Mouse (Mus musculus): ENCODE data around the gene Lce3d. TPM values are rescaled to one million over a fixed set of nuclear protein-coding genes. Genes with fewer than 3 reads are reported as not detected.

Gene Lce3d
- polyA plus RNA-seq, 1 experiment from 2014 or later = not detected

DNA sequence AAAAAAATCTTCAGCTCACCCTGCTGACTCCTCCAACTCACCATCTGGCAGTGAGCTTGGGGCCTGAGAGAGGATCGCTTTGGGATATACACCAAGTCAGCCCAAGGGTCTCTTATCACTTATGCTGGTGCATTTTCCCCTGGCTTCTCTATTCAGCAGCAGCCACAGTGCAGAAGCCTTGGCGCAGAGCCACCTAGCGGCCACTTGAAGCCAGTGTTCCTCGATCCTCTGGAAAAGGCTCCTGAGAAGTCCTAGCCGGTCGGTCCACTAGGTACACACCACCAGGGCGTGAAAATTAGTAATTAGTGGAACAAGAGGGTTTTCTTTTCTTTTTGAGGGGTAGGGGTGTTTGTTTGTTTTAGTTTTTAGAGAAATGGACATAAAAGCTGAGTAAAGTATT lies 41.5 kb downstream of the Lce3d start:
- Histone ChIP-seq H3K4me2 (ENCODE audit: low read depth, low read length) (no peak overlapping the region), H3K27ac (ENCODE audit: low read length) (no peak overlapping the region), H3K9me3 (replicated peaks; ENCODE audit: control insufficient read depth, low read length) (no peaks in the 10 kb centered on the region), H3K9ac (ENCODE audit: low read depth, low read length) (no peak overlapping the region), H3K27me3 (ENCODE audit: control insufficient read depth, insufficient read depth, low read depth, low read length) (no peaks in the 10 kb centered on the region), H3K36me3 (ENCODE audit: control insufficient read depth, insufficient read depth) (no peaks in the 10 kb centered on the region), H3K4me3 (ENCODE audit: low read depth, low read length) (no peak overlapping the region), H3K4me1 (ENCODE audit: control insufficient read depth, low read depth, low read length) (no peaks in the 10 kb centered on the region)
- WGBS (ENCODE audit: insufficient replicate concordance) = 6% methylated on average over 7 of the region's 7 CpGs
- no peak for ATAC-seq (ENCODE audit: low read depth)

GRCm38 (mm10) chr3:93000621-93001020 lies 43.4 kb downstream of the Lce3d start:
- no peak overlapping the region for H3K4me3 ChIP-seq (ENCODE audit: low read depth, low read length)
- no peak overlapping the region for H3K4me2 ChIP-seq (ENCODE audit: low read depth, low read length)
- no peaks in the 10 kb centered on the region for H3K4me1 ChIP-seq (ENCODE audit: control insufficient read depth, low read depth, low read length)
- WGBS (ENCODE audit: insufficient replicate concordance) = 55% methylated on average over 3 of the region's 3 CpGs
- ATAC-seq (ENCODE audit: low read depth) = no peak
- no peak overlapping the region for H3K9ac ChIP-seq (ENCODE audit: low read depth, low read length)
- H3K27me3 ChIP-seq (ENCODE audit: control insufficient read depth, insufficient read depth, low read depth, low read length) = no peaks in the 10 kb centered on the region
- no peaks in the 10 kb centered on the region for H3K36me3 ChIP-seq (ENCODE audit: control insufficient read depth, insufficient read depth)
- no peak overlapping the region for H3K27ac ChIP-seq (ENCODE audit: low read length)
- H3K9me3 ChIP-seq (replicated peaks; ENCODE audit: control insufficient read depth, low read length) = no peaks in the 10 kb centered on the region

- no peaks in the 10 kb centered on the region for H3K27me3 ChIP-seq (ENCODE audit: control insufficient read depth, insufficient read depth, low read depth, low read length)
- no peak for ATAC-seq (ENCODE audit: low read depth)
- no peak overlapping the region for H3K4me3 ChIP-seq (ENCODE audit: low read depth, low read length)
- H3K36me3 ChIP-seq (ENCODE audit: control insufficient read depth, insufficient read depth) = no peaks in the 10 kb centered on the region
- H3K9me3 ChIP-seq (replicated peaks; ENCODE audit: control insufficient read depth, low read length) = no peaks in the 10 kb centered on the region
- H3K4me1 ChIP-seq (ENCODE audit: control insufficient read depth, low read depth, low read length) = no peaks in the 10 kb centered on the region
- H3K27ac ChIP-seq (ENCODE audit: low read length) = no peak overlapping the region
- no peak overlapping the region for H3K9ac ChIP-seq (ENCODE audit: low read depth, low read length)
- WGBS (ENCODE audit: insufficient replicate concordance) = 58% methylated on average over 4 of the region's 4 CpGs
- H3K4me2 ChIP-seq (ENCODE audit: low read depth, low read length) = no peak overlapping the region
Measured at GRCm38 (mm10) chr3:93002843-93003242, 45.7 kb downstream of the Lce3d start.

Other genes starting within 250 kb of the Lce3d start
- not detected in 2 replicates for gene Lce1e, start 248.3 kb upstream of the Lce3d start, polyA plus RNA-seq (2015; fragmentation: Nextera tagmentation; extraction: Ambion mirVana)
- gene Lce1f, start 237.0 kb upstream of the Lce3d start, polyA plus RNA-seq (2015; fragmentation: Nextera tagmentation; extraction: Ambion mirVana) = not detected in 2 replicates
- not detected in 2 replicates for gene Gm38119, start 218.3 kb upstream of the Lce3d start, polyA plus RNA-seq (2015; fragmentation: Nextera tagmentation; extraction: Ambion mirVana)
- not detected in 2 replicates for gene Lce1g, start 205.1 kb upstream of the Lce3d start, polyA plus RNA-seq (2015; fragmentation: Nextera tagmentation; extraction: Ambion mirVana)
- not detected in 2 replicates for gene Lce1h, start 192.3 kb upstream of the Lce3d start, polyA plus RNA-seq (2015; fragmentation: Nextera tagmentation; extraction: Ambion mirVana)
- gene Lce1i, start 178.5 kb upstream of the Lce3d start, polyA plus RNA-seq (2015; fragmentation: Nextera tagmentation; extraction: Ambion mirVana) = not detected in 2 replicates
- not detected in 2 replicates for gene Lce1j, start 166.9 kb upstream of the Lce3d start, polyA plus RNA-seq (2015; fragmentation: Nextera tagmentation; extraction: Ambion mirVana)
- not detected in 2 replicates for gene Lce1k, start 149.5 kb upstream of the Lce3d start, polyA plus RNA-seq (2015; fragmentation: Nextera tagmentation; extraction: Ambion mirVana)
- not detected in 2 replicates for gene Kprp, start 130.1 kb upstream of the Lce3d start, polyA plus RNA-seq (2015; fragmentation: Nextera tagmentation; extraction: Ambion mirVana)
- not detected in 2 replicates for gene Lce1l, start 106.1 kb upstream of the Lce3d start, polyA plus RNA-seq (2015; fragmentation: Nextera tagmentation; extraction: Ambion mirVana)
- not detected in 2 replicates for gene 2310050C09Rik, start 87.2 kb upstream of the Lce3d start, polyA plus RNA-seq (2015; fragmentation: Nextera tagmentation; extraction: Ambion mirVana)
- not detected in 2 replicates for gene Lce3a, start 31.2 kb upstream of the Lce3d start, polyA plus RNA-seq (2015; fragmentation: Nextera tagmentation; extraction: Ambion mirVana)
- not detected in 2 replicates for gene Lce3b, start 24.4 kb upstream of the Lce3d start, polyA plus RNA-seq (2015; fragmentation: Nextera tagmentation; extraction: Ambion mirVana)
- not detected in 2 replicates for gene Lce3c, start 12.9 kb upstream of the Lce3d start, polyA plus RNA-seq (2015; fragmentation: Nextera tagmentation; extraction: Ambion mirVana)
- not detected in 2 replicates for gene Lce3e, start 9.7 kb downstream of the Lce3d start, polyA plus RNA-seq (2015; fragmentation: Nextera tagmentation; extraction: Ambion mirVana)
- not detected in 2 replicates for gene Lce3f, start 34.8 kb downstream of the Lce3d start, polyA plus RNA-seq (2015; fragmentation: Nextera tagmentation; extraction: Ambion mirVana)
- not detected in 2 replicates for gene Crct1, start 58.3 kb downstream of the Lce3d start, polyA plus RNA-seq (2015; fragmentation: Nextera tagmentation; extraction: Ambion mirVana)
- gene Lce1m, start 61.7 kb downstream of the Lce3d start, polyA plus RNA-seq (2015; fragmentation: Nextera tagmentation; extraction: Ambion mirVana) = not detected in 2 replicates
- not detected in 2 replicates for gene Gm4858, start 111.4 kb downstream of the Lce3d start, polyA plus RNA-seq (2015; fragmentation: Nextera tagmentation; extraction: Ambion mirVana)
- gene Crnn, start 187.4 kb downstream of the Lce3d start, polyA plus RNA-seq (2015; fragmentation: Nextera tagmentation; extraction: Ambion mirVana) = not detected in 2 replicates
- gene Flg2, start 239.9 kb downstream of the Lce3d start, polyA plus RNA-seq (2015; fragmentation: Nextera tagmentation; extraction: Ambion mirVana) = not detected in 2 replicates

Measured in liver, embryonic 16.5 days (tissue).